Mouse (Mus musculus): ENCODE measurements at regions not wholly inside any gene's neighbourhood (a gene's known extent, or its start where the extent isn't known, plus 50 kb on each side); places are given as distances from the start of the nearest gene placed in this dataset.

DNA sequence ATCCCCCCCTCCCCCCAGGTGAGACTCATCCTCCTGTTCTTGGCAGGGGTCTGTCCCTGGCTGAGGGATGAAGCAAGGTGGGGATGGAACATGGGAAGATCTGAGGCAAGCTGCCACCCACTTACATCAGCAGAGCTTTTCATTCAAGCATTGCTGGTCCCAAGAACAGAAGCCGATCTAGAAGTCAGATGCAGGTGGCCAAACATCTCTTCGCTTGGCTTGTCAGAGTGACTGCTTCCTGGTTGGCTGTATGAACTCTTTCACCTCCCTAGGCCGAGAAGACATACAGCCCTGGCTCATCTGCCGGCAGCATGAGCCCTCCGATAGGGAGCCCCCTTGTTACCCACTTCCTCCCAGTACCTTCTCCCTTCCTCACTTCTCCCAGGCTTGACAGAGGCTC lies 55.8 kb upstream of the Smndc1 start:
- intact Hi-C loops (cut with DNase I): no loop called here
- DNase-seq: no peak

- DNase-seq: no peak
- intact Hi-C loops (cut with DNase I): no loop called here
Observed at GRCm38 (mm10) chr19:53444646-53445045, 54.3 kb upstream of the Smndc1 start.

GRCm38 (mm10) chr19:53442756-53443654 lies 52.6 kb upstream of the Smndc1 start:
- intact Hi-C loops (cut with DNase I): no loop called here
- no peak for DNase-seq

DNA sequence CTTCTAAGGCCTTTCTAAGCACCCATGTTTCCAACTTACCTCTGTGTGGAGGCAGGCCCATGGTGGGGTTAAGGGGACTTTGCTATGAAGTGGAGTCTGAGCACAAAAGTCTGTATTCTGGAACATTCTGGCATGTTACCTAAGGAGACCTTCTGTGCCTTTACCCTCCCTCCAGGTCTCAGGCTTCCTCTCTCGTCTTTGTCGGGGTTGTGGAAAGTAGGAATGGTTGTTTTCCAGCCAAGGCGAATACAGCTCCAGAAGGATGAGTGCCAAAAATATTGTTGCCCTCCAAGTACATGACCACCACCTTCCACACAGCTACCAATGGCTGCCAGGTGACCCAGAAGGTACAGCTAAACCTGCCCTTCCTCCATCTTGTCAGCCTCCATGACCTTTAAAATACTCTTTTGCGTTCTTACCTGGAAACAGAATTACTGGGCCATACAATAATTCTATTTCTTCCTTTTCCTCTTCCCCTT lies 51.8 kb upstream of the Smndc1 start:
- intact Hi-C loops (cut with DNase I): no loop called here

DNA sequence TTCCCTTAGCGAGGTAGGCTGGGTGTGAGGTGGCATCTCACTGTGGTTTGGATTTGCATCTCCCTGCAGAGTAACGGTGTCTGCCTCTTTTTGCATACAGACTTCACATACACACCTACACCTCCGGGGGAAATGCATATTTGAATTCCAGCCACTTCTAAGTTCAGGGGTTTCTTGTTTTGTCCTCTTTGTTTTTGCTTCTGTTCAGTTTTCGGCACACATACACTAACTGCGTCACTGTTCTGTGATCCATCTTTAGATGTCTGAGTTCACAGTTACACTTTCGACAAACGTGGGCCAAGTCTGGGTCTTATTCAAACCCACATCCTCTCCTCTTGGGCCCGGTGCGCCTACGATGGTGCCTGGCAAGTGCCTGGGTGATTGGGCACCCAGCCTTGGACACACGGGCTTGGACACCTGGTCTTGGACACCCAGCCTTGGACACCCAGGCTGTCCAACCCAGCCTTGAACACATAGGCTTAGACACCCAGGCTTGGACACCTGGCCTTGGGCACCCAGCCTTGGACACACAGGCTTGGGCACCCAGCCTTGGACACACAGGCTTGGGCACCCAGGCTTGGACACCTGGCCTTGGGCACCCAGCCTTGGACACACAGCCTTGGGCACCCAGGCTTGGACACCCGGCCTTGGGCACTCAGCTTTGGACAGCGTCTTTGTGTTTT lies 51.2 kb upstream of the Smndc1 start:
- intact Hi-C loops (cut with DNase I): no loop called here
- DNase-seq: no peak

More for the DNA sequence above, 51.8 kb upstream of the Smndc1 start:
- no peak for DNase-seq

DNA sequence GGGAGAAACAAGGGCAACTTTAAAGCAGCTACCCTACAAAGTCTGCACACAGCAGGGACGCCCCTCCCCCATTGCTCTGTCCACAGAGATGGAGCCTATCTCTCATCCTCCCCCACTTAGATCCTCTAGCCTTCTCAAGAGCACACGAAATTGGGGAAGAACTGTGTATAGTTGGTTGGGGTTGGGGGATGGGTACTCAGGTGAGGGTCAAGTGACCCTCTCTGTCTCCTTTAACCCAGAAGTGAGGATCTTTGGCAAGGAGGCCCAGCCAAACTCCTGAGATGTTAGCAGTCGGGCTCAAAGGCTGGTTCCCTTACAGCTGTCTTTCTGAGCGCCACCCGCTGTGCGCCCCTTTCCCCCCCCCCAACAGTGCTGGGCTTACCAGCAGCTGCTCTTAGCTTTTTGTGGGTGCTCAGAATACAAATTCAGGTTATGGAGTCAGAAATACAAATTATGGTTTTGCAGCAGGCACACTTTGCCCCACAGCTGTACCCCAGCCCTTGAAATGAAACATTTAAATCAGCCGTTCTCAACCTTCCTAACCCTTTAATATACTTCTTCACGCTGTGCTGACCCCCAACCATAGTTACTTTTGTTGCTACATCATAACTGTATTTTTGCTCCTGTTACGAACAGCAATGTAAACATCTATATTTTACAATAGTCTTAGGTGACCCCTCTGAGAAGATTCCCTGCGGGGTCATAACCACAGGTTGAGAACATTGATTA lies 50.1 kb upstream of the Smndc1 start:
- DNase-seq: no peak
- intact Hi-C loops (cut with DNase I): no loop called here
